Mouse (Mus musculus): ENCODE results near the gene Arid5a.

Gene Arid5a

DNA sequence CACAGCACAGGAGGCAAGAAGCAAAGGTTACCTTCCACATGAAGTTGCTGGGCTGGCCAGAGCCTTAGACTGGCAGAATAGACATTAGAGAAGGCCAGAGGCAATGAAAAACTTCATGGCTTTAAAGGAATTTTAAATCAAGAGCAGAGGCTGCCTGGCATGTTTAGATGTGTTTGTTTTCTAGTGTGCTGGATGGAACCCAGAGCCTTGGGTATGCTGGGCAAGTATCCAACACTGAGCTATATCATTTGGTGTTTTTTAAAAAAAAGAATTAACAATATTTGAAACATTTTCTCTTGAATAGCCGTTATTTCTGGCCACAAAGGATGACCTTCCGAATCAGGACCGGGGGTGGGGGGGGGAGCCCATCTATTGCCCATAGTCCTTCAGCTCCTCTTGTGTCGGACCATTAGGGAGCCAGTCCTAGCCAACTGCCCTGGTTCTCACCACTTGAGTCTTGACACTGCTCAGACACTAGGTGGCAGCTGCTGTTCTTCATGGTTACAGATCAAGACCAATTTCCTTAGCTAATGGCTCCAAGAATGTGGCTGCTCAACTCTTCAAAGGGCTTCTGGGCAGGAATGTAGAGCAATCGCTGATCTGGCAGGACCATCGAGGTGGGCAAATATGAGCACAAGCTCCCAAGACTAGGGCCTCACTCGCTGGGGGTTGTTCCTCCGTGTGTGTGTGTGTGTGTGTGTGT is 16.4 kb downstream of the Arid5a start:
- DNase-seq (ENCODE audit: low spot score in 2 of 2) = no peak

- no peak for DNase-seq (ENCODE audit: low spot score in 2 of 2)
Observed at GRCm38 (mm10) chr1:36325900-36326321, 18.4 kb downstream of the Arid5a start.

GRCm38 (mm10) chr1:36326815-36327214 is 19.3 kb downstream of the Arid5a start:
- DNase-seq (ENCODE audit: low spot score in 2 of 2) = no peak

- DNase-seq (ENCODE audit: low spot score in 2 of 2) = no peak
Observed at GRCm38 (mm10) chr1:36331743-36332142, 24.2 kb downstream of the Arid5a start.

DNA sequence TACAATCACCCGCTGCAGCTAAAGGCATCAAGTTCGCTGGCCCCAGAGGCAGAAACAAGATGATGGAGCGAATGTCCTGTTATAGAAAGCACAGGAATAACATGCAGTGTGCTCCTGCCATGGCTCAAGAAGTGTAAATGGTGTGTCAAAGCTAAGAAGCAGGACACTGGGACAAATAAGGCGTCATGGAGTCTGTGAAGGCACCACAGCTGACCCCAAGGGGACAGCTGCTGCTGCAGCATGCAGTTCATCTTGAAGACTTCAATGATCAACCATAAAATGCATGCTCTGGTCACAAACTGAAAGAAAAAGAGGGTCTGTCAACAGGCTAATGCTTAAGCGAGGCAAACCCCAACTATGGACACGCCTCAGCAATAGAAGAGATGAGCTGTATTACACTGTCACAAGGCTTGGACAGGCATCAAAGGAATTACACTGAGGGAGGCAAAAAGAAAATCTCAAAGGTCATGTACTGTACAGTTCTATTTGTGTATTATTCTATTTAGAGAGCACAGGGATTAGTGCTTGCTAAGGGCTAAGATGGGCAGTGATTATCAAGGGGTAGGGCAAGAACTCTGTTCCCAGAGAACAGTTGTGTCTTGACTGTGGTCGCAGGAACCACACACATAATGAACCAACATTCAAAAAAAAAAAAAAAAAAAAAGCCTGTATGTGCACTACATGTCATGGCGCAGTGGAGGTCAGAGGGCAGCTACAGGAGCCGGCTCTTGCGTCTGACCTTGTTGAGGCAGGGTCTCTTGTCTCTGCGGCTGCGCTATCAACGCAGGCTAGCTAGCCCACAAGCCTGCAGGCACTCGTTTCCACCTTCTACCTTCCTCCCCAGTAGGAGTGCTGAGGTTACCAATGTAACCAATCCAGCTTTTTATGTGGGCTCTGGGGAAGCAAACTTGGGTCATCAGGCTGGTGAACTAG is 25.7 kb downstream of the Arid5a start:
- no peak for DNase-seq (ENCODE audit: low spot score in 2 of 2)

GRCm38 (mm10) chr1:36342547-36342946 is 35.0 kb downstream of the Arid5a start:
- no peak for DNase-seq (ENCODE audit: low spot score in 2 of 2)

DNA sequence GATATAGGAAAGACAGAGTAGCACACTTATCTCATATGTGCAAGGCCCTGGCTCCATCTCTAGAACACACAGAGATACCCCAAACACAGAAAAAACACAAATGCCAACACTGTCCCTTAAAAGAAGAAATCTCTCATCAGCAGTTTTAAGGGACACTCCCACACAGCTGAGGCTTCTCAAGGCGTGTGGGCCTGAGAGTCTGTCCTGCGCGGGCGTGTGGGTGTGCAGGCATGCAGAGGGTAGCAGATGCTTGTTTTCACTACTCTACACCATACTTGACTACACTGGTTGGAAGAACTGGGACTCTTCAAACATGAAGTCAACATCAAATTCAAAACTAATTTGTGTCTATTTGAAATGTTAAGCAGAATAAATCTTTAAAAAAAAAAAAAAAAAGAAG is 44.8 kb downstream of the Arid5a start:
- DNase-seq (ENCODE audit: low spot score in 2 of 2) = no peak

DNA sequence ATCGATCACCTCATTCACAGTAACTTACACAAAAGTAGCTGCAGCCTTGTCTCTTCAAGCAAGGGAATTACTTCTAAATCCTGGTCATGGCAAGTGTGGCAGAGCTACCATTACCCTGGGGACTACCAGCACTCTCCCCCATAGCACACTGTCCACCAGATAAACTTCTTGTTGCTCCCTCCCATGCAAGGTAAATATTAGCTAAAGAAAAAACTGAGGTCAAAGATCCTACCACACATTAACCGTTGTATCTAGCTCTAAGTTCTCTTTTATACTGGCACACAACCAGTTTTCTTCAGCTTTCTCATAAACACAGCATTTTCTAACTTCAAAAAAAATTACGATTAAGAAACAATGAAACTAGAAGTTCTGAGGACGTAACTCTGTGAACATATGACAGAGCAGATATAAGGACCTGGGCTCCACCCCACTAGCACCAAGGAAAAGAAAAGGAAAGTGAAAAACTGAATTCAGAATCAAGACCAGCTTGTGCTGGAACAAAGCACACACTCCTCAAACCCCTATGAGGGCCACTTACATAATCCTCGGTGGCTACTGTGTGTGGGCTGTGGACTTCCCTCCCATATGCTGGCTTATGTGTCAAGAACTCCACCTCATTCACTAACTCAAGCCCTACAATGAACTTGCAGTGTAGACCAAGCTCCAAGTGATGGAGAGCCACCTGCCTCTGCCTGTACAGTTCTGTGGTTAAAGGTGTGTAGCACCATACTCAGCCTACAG is 49.6 kb downstream of the Arid5a start:
- no peak for DNase-seq (ENCODE audit: low spot score in 2 of 2)

- no peak for DNase-seq (ENCODE audit: low spot score in 2 of 2)
Observed at GRCm38 (mm10) chr1:36367698-36368097, 60.2 kb downstream of the Arid5a start.

- DNase-seq (ENCODE audit: low spot score in 2 of 2) = peak; percentile 34 to 43
Observed at GRCm38 (mm10) chr1:36368112-36368968, 60.8 kb downstream of the Arid5a start.

- DNase-seq (ENCODE audit: low spot score in 2 of 2) = peak; percentile 79 to 92
Observed at GRCm38 (mm10) chr1:36368969-36369645, 61.6 kb downstream of the Arid5a start, which contains the start of gene Kansl3. Gene Kansl3 (minus strand): TSS chr1:36369181.

DNA sequence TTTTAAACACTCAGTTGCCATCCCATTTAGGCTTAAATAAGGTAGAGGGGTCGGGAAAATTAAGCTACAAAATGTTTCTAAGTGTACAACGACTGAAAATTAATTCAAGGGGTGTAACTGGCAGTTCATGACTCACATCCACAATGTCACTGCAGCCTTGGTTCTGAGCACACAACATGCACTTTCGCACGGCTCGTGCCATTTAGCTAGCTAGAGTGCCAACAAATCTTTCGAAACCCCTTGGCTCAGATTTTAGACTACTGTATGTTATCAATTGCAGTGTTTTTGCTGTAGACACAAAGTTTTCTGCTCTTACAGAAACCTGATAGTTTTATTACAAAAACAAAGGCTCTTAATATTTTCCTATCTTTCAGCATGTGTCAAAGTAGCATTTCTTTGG is 63.4 kb downstream of the Arid5a start:
- no peak for DNase-seq (ENCODE audit: low spot score in 2 of 2)

DNA sequence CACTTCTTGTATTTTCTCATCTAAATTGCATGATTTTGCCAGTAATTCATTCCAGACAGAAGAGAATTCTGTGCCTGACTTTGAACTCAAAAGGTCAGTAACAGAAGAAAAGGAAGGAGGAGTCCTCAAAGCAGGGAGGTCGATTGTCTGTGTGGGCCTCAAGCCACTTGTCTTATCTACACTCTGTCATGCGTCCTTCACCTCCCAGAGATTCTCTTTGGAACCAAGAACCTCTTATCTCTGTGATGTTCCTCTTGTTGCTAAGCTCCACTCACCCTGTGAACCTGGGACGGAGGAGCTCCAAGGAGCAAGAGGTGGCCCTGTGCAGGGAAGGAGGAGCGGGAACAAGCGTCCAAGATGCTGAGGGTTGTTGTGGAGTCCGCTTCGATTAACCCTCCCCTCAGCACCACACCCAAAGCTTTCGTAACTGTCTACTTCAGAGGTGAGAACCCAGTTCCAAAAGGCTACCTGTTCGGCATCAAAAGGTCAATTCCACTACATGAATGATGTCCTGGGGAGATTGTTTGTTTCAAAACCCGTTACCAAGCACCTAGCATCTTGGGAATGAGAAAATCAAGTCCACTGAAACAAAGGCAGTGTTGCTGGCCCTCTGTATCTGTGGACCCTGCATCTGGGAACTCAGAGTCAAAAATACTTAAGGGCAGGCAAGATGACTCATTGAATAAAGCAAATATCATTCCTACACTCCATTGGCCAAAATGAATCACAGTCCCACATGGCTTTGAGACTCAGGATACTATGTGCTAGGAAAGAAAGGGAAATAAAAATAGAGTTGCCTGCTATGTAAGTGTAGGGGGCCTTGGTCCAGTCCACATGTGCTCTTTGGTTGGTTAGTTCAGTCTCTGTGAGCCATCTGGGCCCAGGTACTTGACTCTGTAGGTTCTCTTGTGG is 64.7 kb downstream of the Arid5a start, which contains the start of gene Fer1l5:
TSS of gene Fer1l5 (plus strand) at position 358 of the 912 bp plus-strand sequence.
- DNase-seq (ENCODE audit: low spot score in 2 of 2) = no peak

All from thymus, postnatal 10 days (tissue).